Mouse (Mus musculus): ENCODE measurements around the gene 4930544D05Rik. TPM values are rescaled to one million over a fixed set of nuclear protein-coding genes. Genes with fewer than 3 reads are reported as not detected.

4930544D05Rik gene
- polyA plus RNA-seq, 1 experiment, result not detected

GRCm38 (mm10) chr11:70653345-70654197, 37.9 kb downstream of the 4930544D05Rik start:
- Histone ChIP-seq H3K36me3 (ENCODE audit: control insufficient read depth, insufficient read depth) (peaks cover 51% of the 10 kb centered on the region), H3K79me2 (ENCODE audit: control insufficient read depth, insufficient read depth) (peaks cover 94% of the 10 kb centered on the region)
- TF ChIP-seq MAX (IDR thresholded peaks at IDR 0.05) (peak; percentile 31), CTCF (IDR thresholded peaks at IDR 0.05; ENCODE audit: control insufficient read depth, insufficient read depth, insufficient read length) (no peak)

GRCm38 (mm10) chr11:70654198-70654922, 38.7 kb downstream of the 4930544D05Rik start, which contains the start of gene Pfn1:
Pfn1 (minus strand) TSS chr11:70654644.
- peaks cover 50% of the 10 kb centered on the region for H3K36me3 ChIP-seq (ENCODE audit: control insufficient read depth, insufficient read depth)
- TF ChIP-seq MAX (IDR thresholded peaks at IDR 0.05) (peak; percentile 46), MYOG (IDR thresholded peaks at IDR 0.05; ENCODE audit: control insufficient read depth, extremely low read depth, insufficient read length) (no peak)

More at GRCm38 (mm10) chr11:70653345-70654197, 37.9 kb downstream of the 4930544D05Rik start:
- Histone ChIP-seq H3ac (ENCODE audit: control insufficient read depth, insufficient read length, low read depth) (peak overlapping the region; percentile 91), H3K4me3 (ENCODE audit: insufficient read depth, poor library complexity, severe bottlenecking) (peak overlapping the region; percentile 99), H3K79me3 (ENCODE audit: low read depth) (peaks cover 66% of the 10 kb centered on the region), H3K27me3 (ENCODE audit: control insufficient read depth, insufficient read depth, insufficient read length) (no peaks in the 10 kb centered on the region)

DNA sequence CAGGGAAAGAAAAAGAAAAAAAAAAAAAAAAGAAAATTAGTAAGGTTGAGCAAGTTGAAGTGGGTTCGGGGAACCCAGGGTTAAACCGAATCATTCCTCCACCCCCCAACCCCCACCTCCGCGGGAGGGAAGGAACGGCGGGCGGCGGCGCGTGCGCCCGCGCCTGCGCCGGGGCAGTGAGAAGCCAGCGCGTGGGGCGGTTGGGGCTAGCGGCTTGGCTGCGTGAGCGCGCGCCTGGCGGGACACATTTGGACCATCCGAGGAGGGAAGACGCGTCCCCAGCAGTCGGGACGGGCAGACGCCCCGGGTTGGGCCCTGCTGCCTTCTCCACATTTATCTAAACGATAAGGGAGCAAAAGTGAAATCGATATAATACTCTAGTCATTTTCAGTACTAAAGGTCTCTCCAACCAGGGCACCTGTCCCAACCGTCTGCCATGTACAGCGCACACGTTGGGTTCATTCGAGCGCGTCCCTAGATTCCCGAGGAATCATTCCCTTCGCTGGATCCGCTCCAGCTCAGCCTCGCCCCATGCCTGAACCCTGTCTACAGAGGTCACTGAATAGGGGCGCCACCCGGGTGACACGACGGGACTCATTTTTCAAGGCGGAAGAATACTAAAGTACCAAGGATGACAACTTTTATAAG, 39.4 kb downstream of the 4930544D05Rik start:
- H3K4me3 ChIP-seq (ENCODE audit: insufficient read depth, poor library complexity, severe bottlenecking), result peak overlapping the region; percentile 99
- H3K79me3 ChIP-seq (ENCODE audit: low read depth), result peaks cover 71% of the 10 kb centered on the region
- TF ChIP-seq MYOD1 (IDR thresholded peaks at IDR 0.05; ENCODE audit: control insufficient read depth, insufficient read length, low read depth), result no peak
- no peak for TF ChIP-seq MYOG (IDR thresholded peaks at IDR 0.05; ENCODE audit: control insufficient read depth, extremely low read depth, insufficient read length)
- TF ChIP-seq MAX (IDR thresholded peaks at IDR 0.05), result peak; percentile 69
- no peak for TF ChIP-seq USF1 (IDR thresholded peaks at IDR 0.05; ENCODE audit: low read depth)
- TF ChIP-seq CEBPB (IDR thresholded peaks at IDR 0.05; ENCODE audit: low read depth), result no peak
- H3K36me3 ChIP-seq (ENCODE audit: control insufficient read depth, insufficient read depth), result peaks cover 50% of the 10 kb centered on the region
- peaks cover 94% of the 10 kb centered on the region for H3K79me2 ChIP-seq (ENCODE audit: control insufficient read depth, insufficient read depth)
- peak overlapping the region; percentile 85 for H3ac ChIP-seq (ENCODE audit: control insufficient read depth, insufficient read length, low read depth)
- no peaks in the 10 kb centered on the region for H3K27me3 ChIP-seq (ENCODE audit: control insufficient read depth, insufficient read depth, insufficient read length)

More at GRCm38 (mm10) chr11:70654198-70654922, 38.7 kb downstream of the 4930544D05Rik start, which contains the start of gene Pfn1:
- Histone ChIP-seq H3K4me3 (ENCODE audit: insufficient read depth, poor library complexity, severe bottlenecking) (peak within 1 kb of the TSS; percentile 99), H3K79me3 (ENCODE audit: low read depth) (peaks cover 72% of the 10 kb centered on the region), H3K79me2 (ENCODE audit: control insufficient read depth, insufficient read depth) (peaks cover 94% of the 10 kb centered on the region), H3K27me3 (ENCODE audit: control insufficient read depth, insufficient read depth, insufficient read length) (no peaks in the 10 kb centered on the region), H3ac (ENCODE audit: control insufficient read depth, insufficient read length, low read depth) (peak within 1 kb of the TSS; percentile 91)

GRCm38 (mm10) chr11:70655571-70656455, 40.2 kb downstream of the 4930544D05Rik start:
- Histone ChIP-seq H3K27me3 (ENCODE audit: control insufficient read depth, insufficient read depth, insufficient read length) (no peaks in the 10 kb centered on the region), H3K79me3 (ENCODE audit: low read depth) (peaks cover 71% of the 10 kb centered on the region), H3K79me2 (ENCODE audit: control insufficient read depth, insufficient read depth) (peaks cover 94% of the 10 kb centered on the region), H3ac (ENCODE audit: control insufficient read depth, insufficient read length, low read depth) (peak overlapping the region; percentile 85), H3K4me3 (ENCODE audit: insufficient read depth, poor library complexity, severe bottlenecking) (peak overlapping the region; percentile 99), H3K36me3 (ENCODE audit: control insufficient read depth, insufficient read depth) (peaks cover 50% of the 10 kb centered on the region)
- TF ChIP-seq CTCF (IDR thresholded peaks at IDR 0.05; ENCODE audit: control insufficient read depth, insufficient read depth, insufficient read length) (no peak), MYOG (IDR thresholded peaks at IDR 0.05; ENCODE audit: control insufficient read depth, extremely low read depth, insufficient read length) (no peak), CEBPB (IDR thresholded peaks at IDR 0.05; ENCODE audit: low read depth) (no peak), MYOD1 (IDR thresholded peaks at IDR 0.05; ENCODE audit: control insufficient read depth, insufficient read length, low read depth) (peak; percentile 83), USF1 (IDR thresholded peaks at IDR 0.05; ENCODE audit: low read depth) (peak; percentile 59), FOSL1 (IDR thresholded peaks at IDR 0.05; ENCODE audit: insufficient read depth, low read length, poor library complexity, severe bottlenecking) (no peak), MAX (IDR thresholded peaks at IDR 0.05) (peak; percentile 98)

GRCm38 (mm10) chr11:70656456-70656927, 40.8 kb downstream of the 4930544D05Rik start:
- H3K4me3 ChIP-seq (ENCODE audit: insufficient read depth, poor library complexity, severe bottlenecking), result peak overlapping the region; percentile 99
- TF ChIP-seq MAX (IDR thresholded peaks at IDR 0.05), result peak; percentile 83
- TF ChIP-seq USF1 (IDR thresholded peaks at IDR 0.05; ENCODE audit: low read depth), result peak; percentile 11
- no peak for TF ChIP-seq CTCF (IDR thresholded peaks at IDR 0.05; ENCODE audit: control insufficient read depth, insufficient read depth, insufficient read length)
- no peak for TF ChIP-seq CEBPB (IDR thresholded peaks at IDR 0.05; ENCODE audit: low read depth)
- TF ChIP-seq MYOD1 (IDR thresholded peaks at IDR 0.05; ENCODE audit: control insufficient read depth, insufficient read length, low read depth), result no peak
- no peak for TF ChIP-seq MYOG (IDR thresholded peaks at IDR 0.05; ENCODE audit: control insufficient read depth, extremely low read depth, insufficient read length)
- TF ChIP-seq FOSL1 (IDR thresholded peaks at IDR 0.05; ENCODE audit: insufficient read depth, low read length, poor library complexity, severe bottlenecking), result no peak

More at GRCm38 (mm10) chr11:70656456-70656927, 40.8 kb downstream of the 4930544D05Rik start:
- Histone ChIP-seq H3ac (ENCODE audit: control insufficient read depth, insufficient read length, low read depth) (peak overlapping the region; percentile 85), H3K79me3 (ENCODE audit: low read depth) (peaks cover 68% of the 10 kb centered on the region), H3K27me3 (ENCODE audit: control insufficient read depth, insufficient read depth, insufficient read length) (no peaks in the 10 kb centered on the region), H3K36me3 (ENCODE audit: control insufficient read depth, insufficient read depth) (peaks cover 50% of the 10 kb centered on the region), H3K79me2 (ENCODE audit: control insufficient read depth, insufficient read depth) (peaks cover 94% of the 10 kb centered on the region)
